Mouse (Mus musculus): ENCODE data around the gene Fam219b. TPM values are rescaled to one million over a fixed set of nuclear protein-coding genes. Genes with fewer than 3 reads are reported as not detected.

Fam219b gene
- total and polyA plus RNA-seq, 2 experiments from 2014 or later, result 25.1 to 26.8 TPM

DNA sequence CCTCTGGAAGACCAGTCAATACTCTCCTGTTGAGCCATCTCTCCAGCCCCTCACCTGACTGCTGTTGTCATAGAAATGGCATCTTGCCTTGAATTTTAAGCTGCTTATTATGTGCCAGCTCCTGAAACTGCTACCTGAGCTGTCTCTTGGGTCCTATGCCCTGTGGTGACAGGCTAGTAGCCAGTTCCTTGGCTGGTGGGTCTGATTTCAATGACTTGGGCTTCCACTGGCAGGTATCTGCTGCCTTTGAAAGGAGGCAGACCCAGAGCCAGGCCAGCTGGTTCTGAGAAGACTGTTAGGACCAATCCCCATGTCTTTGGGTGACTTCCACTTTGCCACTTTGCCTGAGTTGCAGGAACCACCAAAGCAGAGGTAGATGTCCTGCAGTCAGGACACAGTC, 37.1 kb downstream of the Fam219b start:
- H3K27ac ChIP-seq (ENCODE audit: low read depth, low read length), result no peak overlapping the region
- H3K36me3 ChIP-seq (ENCODE audit: insufficient read depth), result peaks cover 25% of the 10 kb centered on the region
- H3K9me3 ChIP-seq (ENCODE audit: low read length), result no peaks in the 10 kb centered on the region
- H3K4me2 ChIP-seq (ENCODE audit: low read depth), result no peak overlapping the region
- no peak overlapping the region for H3K4me3 ChIP-seq (ENCODE audit: low read depth, low read length)
- ATAC-seq (no peak), DNase-seq (no peak)
- H3K27me3 ChIP-seq (ENCODE audit: insufficient read depth, low read length), result no peaks in the 10 kb centered on the region
- H3K9ac ChIP-seq, result no peak overlapping the region
- no peak for TF ChIP-seq CTCF (IDR thresholded peaks at IDR 0.05; ENCODE audit: low read depth)
- no peaks in the 10 kb centered on the region for H3K4me1 ChIP-seq (ENCODE audit: insufficient read depth)

DNA sequence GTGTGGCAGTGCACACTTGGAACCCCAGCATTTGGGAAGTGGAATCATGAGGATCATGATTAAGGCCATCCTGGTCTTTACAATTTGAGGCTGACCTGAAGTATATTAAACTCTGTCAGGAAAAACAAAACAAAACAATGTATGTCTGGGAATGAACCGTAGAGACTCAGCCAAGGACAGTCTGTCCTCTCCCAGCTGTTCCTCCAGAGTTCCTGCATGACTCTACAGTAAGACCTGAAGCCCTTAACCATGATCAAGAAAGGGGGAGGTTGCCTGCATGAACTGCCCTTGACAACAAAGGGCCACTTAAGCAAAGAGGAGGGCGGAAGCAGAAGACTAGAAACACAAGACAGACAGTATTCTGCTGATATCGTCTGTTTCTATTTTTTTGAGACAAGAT, 38.2 kb downstream of the Fam219b start:
- WGBS, result 89% methylated on average over 3 of the region's 3 CpGs
- ATAC-seq, result no peak
- H3K4me3 ChIP-seq (ENCODE audit: low read depth, low read length), result no peak overlapping the region
- no peak overlapping the region for H3K27ac ChIP-seq (ENCODE audit: low read depth, low read length)
- H3K9ac ChIP-seq, result no peak overlapping the region
- no peak for TF ChIP-seq CTCF (IDR thresholded peaks at IDR 0.05; ENCODE audit: low read depth)
- no peaks in the 10 kb centered on the region for H3K27me3 ChIP-seq (ENCODE audit: insufficient read depth, low read length)
- no peaks in the 10 kb centered on the region for H3K4me1 ChIP-seq (ENCODE audit: insufficient read depth)
- no peaks in the 10 kb centered on the region for H3K9me3 ChIP-seq (ENCODE audit: low read length)
- H3K36me3 ChIP-seq (ENCODE audit: insufficient read depth), result peaks cover 33% of the 10 kb centered on the region
- H3K4me2 ChIP-seq (ENCODE audit: low read depth), result no peak overlapping the region
- DNase-seq, result no peak

DNA sequence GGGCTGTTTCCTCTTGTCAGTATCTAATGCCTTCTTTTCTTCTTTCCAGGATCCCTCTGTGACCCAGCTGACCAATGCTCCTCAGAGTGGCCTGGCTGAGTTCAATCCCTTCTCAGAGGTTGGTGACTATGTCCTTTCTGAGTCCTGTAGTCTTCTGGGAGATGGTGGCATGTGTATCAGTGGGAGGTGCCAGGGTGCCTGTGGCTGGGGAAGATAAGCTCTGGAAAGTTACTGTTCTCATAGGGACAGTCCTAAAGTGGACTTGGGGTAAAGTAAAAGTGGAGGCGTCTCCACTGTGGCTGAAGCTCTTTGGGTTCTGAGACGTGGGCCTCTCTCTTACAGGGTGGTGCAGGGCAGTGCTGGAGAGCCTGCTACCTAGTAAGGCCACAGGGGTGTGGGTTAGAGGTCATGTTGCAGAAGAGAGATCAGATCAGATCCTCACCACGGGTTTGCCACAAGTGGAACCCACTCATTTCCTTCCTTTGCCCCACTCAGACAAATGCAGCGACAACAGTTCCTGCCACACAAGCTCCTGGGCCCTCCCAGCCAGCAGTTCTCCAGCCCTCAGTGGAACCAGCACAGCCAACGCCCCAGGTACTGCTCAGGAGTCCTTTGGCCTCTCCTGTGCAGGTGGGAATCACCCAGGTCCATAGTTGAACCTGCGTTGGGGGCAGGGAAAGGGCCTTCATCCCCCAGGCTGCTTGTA, 40.0 kb downstream of the Fam219b start:
- Histone ChIP-seq H3K9ac (no peak overlapping the region), H3K27me3 (ENCODE audit: insufficient read depth, low read length) (no peaks in the 10 kb centered on the region), H3K9me3 (ENCODE audit: low read length) (no peaks in the 10 kb centered on the region), H3K4me1 (ENCODE audit: insufficient read depth) (no peaks in the 10 kb centered on the region), H3K27ac (ENCODE audit: low read depth, low read length) (no peak overlapping the region), H3K4me2 (ENCODE audit: low read depth) (no peak overlapping the region), H3K4me3 (ENCODE audit: low read depth, low read length) (no peak overlapping the region), H3K36me3 (ENCODE audit: insufficient read depth) (peaks cover 50% of the 10 kb centered on the region)
- no peak for TF ChIP-seq CTCF (IDR thresholded peaks at IDR 0.05; ENCODE audit: low read depth)
- no peak for ATAC-seq
- WGBS, result 86% methylated on average over 6 of the region's 6 CpGs
- no peak for DNase-seq

DNA sequence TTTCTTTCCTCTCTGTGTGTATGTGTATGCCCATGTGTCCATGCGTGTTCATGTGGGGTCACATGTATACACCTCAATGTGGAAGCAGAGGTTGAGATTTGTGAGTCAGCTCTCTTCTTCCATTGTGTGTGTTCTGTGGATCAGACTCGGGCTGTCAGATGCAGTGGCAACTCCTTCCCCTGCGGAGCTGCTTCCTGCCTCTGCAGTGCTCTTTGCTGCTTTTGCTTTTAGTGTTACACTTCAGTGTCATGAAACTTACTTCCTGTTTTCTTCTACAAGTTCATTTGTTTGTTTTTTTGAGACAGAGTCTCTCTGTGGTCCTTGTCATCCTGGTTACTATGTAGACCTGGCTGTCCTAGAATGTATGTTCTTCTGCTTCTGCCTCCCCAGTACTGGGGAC, 47.7 kb downstream of the Fam219b start:
- TF ChIP-seq CTCF (IDR thresholded peaks at IDR 0.05; ENCODE audit: low read depth), result no peak
- H3K27me3 ChIP-seq (ENCODE audit: insufficient read depth, low read length), result no peaks in the 10 kb centered on the region
- no peaks in the 10 kb centered on the region for H3K4me1 ChIP-seq (ENCODE audit: insufficient read depth)
- no peak overlapping the region for H3K4me3 ChIP-seq (ENCODE audit: low read depth, low read length)
- DNase-seq (no peak), ATAC-seq (no peak)
- no peak overlapping the region for H3K9ac ChIP-seq
- no peaks in the 10 kb centered on the region for H3K9me3 ChIP-seq (ENCODE audit: low read length)
- H3K4me2 ChIP-seq (ENCODE audit: low read depth), result no peak overlapping the region
- WGBS, result 87% methylated on average over 3 of the region's 3 CpGs
- H3K27ac ChIP-seq (ENCODE audit: low read depth, low read length), result no peak overlapping the region
- H3K36me3 ChIP-seq (ENCODE audit: insufficient read depth), result peaks cover 54% of the 10 kb centered on the region

DNA sequence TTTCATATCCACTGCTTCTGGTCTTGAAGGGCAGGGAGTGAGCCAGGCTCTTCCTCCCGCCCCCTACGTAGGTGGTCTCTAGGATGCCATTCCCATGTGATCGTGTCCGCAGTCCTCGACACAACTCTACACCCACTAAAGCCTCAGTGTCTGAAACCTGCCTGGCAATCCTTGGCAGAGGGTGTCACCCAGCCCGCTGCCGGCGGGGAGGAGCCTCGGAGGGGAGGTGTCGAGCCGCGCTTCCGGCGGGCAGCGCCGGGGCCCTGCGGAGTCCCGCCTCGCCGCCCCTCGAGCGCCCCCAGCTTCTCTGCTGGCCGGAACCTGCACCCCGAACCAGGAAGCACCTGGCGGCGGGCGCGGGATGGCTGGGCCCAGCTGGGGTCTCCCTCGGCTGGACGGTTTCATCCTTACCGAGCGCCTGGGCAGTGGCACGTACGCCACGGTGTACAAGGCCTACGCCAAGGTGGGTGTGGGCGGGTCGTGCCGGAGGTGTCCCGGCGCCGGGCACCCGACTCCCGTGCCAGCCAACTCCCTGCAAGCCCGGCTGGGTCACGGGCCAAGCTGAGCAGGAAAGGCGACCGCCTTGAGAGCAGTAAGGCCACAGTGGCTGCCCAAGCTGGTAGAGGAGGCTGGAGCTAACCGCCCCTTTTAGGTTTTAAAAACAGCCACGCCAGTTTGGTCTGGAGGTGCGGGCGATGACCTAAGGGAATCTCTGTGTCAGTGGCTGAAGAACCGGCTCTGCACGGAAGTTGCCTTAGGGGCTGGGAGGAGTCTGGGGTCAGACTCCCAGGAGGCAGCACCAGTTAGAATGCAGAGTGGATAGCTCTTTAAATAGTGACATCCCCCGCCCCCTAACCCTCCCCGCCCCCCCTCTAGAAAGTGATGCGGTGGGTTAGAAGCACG, 52.1 kb downstream of the Fam219b start, which contains the start of gene Ulk3:
Ulk3 (plus strand) TSS at position 229 of the 903 bp plus-strand sequence.
- peak within 1 kb of the TSS; percentile 93 for H3K4me2 ChIP-seq (ENCODE audit: low read depth)
- WGBS, result 3% methylated on average over 58 of the region's 58 CpGs
- DNase-seq, result peak; percentile 78
- no peaks in the 10 kb centered on the region for H3K27me3 ChIP-seq (ENCODE audit: insufficient read depth, low read length)
- no peaks in the 10 kb centered on the region for H3K4me1 ChIP-seq (ENCODE audit: insufficient read depth)
- no peaks in the 10 kb centered on the region for H3K9me3 ChIP-seq (ENCODE audit: low read length)
- ATAC-seq, result peak; percentile 82
- H3K36me3 ChIP-seq (ENCODE audit: insufficient read depth), result peaks cover 42% of the 10 kb centered on the region
- peak within 1 kb of the TSS; percentile 82 for H3K9ac ChIP-seq
- H3K27ac ChIP-seq (ENCODE audit: low read depth, low read length), result peak within 1 kb of the TSS; percentile 76
- H3K4me3 ChIP-seq (ENCODE audit: low read depth, low read length), result peak within 1 kb of the TSS; percentile 71
- peak; percentile 60 for TF ChIP-seq CTCF (IDR thresholded peaks at IDR 0.05; ENCODE audit: low read depth)

DNA sequence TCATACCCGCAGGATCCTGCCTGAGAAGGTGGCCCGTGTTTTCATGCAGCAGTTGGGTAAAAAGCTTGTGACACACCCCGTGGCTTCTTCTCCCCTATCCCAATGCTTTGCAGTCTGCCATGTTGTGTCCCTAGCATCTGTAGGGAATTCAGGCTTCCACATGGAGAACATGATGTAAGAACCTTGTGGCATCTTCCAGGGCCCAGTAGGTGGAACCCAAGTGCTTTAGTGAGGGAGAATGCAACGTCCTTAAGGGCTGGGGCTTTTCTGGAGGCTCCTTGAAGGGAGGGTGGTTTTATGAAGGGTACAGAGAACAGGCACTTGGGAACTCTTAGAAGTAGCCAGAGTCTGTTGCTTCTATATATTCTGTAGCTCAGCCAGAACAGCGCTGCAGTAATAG, 53.4 kb downstream of the Fam219b start:
- ATAC-seq, result peak; percentile 12; the same call in 1 of the 2 replicates
- DNase-seq, result peak; percentile 40
- WGBS, result 34% methylated on average over 5 of the region's 5 CpGs
- Histone ChIP-seq H3K4me1 (ENCODE audit: insufficient read depth) (no peaks in the 10 kb centered on the region), H3K27me3 (ENCODE audit: insufficient read depth, low read length) (no peaks in the 10 kb centered on the region), H3K9ac (no peak overlapping the region), H3K9me3 (ENCODE audit: low read length) (no peaks in the 10 kb centered on the region), H3K27ac (ENCODE audit: low read depth, low read length) (no peak overlapping the region), H3K4me3 (ENCODE audit: low read depth, low read length) (no peak overlapping the region), H3K36me3 (ENCODE audit: insufficient read depth) (peaks cover 53% of the 10 kb centered on the region), H3K4me2 (ENCODE audit: low read depth) (peak overlapping the region; percentile 93)
- peak; percentile 60 for TF ChIP-seq CTCF (IDR thresholded peaks at IDR 0.05; ENCODE audit: low read depth)

Other genes with a start within 250 kb of the Fam219b start
- gene Ppcdc, start 97.4 kb upstream of the Fam219b start, total RNA-seq (2014; rRNA removed), result 16.2 and 20.5 TPM in 2 replicates
- gene Ppcdc, start 97.4 kb upstream of the Fam219b start, polyA plus RNA-seq (2015; fragmentation: Nextera tagmentation; extraction: Ambion mirVana), result 14.9 and 18.3 TPM in 2 replicates
- gene Scamp5, start 69.5 kb upstream of the Fam219b start, total RNA-seq (2014; rRNA removed), result 252 and 282 TPM in 2 replicates
- gene Scamp5, start 69.5 kb upstream of the Fam219b start, polyA plus RNA-seq (2015; fragmentation: Nextera tagmentation; extraction: Ambion mirVana), result 167 and 175 TPM in 2 replicates
- 24.7 and 30.2 TPM in 2 replicates for gene Rpp25, start 33.5 kb upstream of the Fam219b start, total RNA-seq (2014; rRNA removed)
- 40.9 and 46.5 TPM in 2 replicates for gene Rpp25, start 33.5 kb upstream of the Fam219b start, polyA plus RNA-seq (2015; fragmentation: Nextera tagmentation; extraction: Ambion mirVana)
- 236 and 279 TPM in 2 replicates for gene Cox5a, start 16.3 kb upstream of the Fam219b start, total RNA-seq (2014; rRNA removed)
- 1,027 and 1,112 TPM in 2 replicates for gene Cox5a, start 16.3 kb upstream of the Fam219b start, polyA plus RNA-seq (2015; fragmentation: Nextera tagmentation; extraction: Ambion mirVana)
- gene Mpi, start 15.2 kb downstream of the Fam219b start, total RNA-seq (2014; rRNA removed), result 46.1 and 47.8 TPM in 2 replicates
- 37.9 and 49.3 TPM in 2 replicates for gene Mpi, start 15.2 kb downstream of the Fam219b start, polyA plus RNA-seq (2015; fragmentation: Nextera tagmentation; extraction: Ambion mirVana)
- 29.3 and 36.3 TPM in 2 replicates for gene Scamp2, start 23.4 kb downstream of the Fam219b start, total RNA-seq (2014; rRNA removed)
- 37.3 and 42.8 TPM in 2 replicates for gene Scamp2, start 23.4 kb downstream of the Fam219b start, polyA plus RNA-seq (2015; fragmentation: Nextera tagmentation; extraction: Ambion mirVana)
- 24.6 and 31.4 TPM in 2 replicates for gene Ulk3, start 51.9 kb downstream of the Fam219b start, total RNA-seq (2014; rRNA removed)
- gene Ulk3, start 51.9 kb downstream of the Fam219b start, polyA plus RNA-seq (2015; fragmentation: Nextera tagmentation; extraction: Ambion mirVana), result 6.0 and 15.6 TPM in 2 replicates
- 0.67 and 1.8 TPM in 2 replicates for gene Cplx3, start 68.8 kb downstream of the Fam219b start, total RNA-seq (2014; rRNA removed)
- 1.2 and 2.6 TPM in 2 replicates for gene Cplx3, start 68.8 kb downstream of the Fam219b start, polyA plus RNA-seq (2015; fragmentation: Nextera tagmentation; extraction: Ambion mirVana)
- not detected in 2 replicates for gene Lman1l, start 83.2 kb downstream of the Fam219b start, total RNA-seq (2014; rRNA removed)
- gene Lman1l, start 83.2 kb downstream of the Fam219b start, polyA plus RNA-seq (2015; fragmentation: Nextera tagmentation; extraction: Ambion mirVana), result not detected in 2 replicates
- gene Csk, start 116.1 kb downstream of the Fam219b start, total RNA-seq (2014; rRNA removed), result 105 and 135 TPM in 2 replicates
- gene Csk, start 116.1 kb downstream of the Fam219b start, polyA plus RNA-seq (2015; fragmentation: Nextera tagmentation; extraction: Ambion mirVana), result 37.0 and 46.3 TPM in 2 replicates
- gene Cyp1a2, start 146.2 kb downstream of the Fam219b start, total RNA-seq (2014; rRNA removed), result not detected in 2 replicates
- not detected in 2 replicates for gene Cyp1a2, start 146.2 kb downstream of the Fam219b start, polyA plus RNA-seq (2015; fragmentation: Nextera tagmentation; extraction: Ambion mirVana)
- gene Cyp1a1, start 150.4 kb downstream of the Fam219b start, total RNA-seq (2014; rRNA removed), result 0.38 and 0.67 TPM in 2 replicates
- gene Cyp1a1, start 150.4 kb downstream of the Fam219b start, polyA plus RNA-seq (2015; fragmentation: Nextera tagmentation; extraction: Ambion mirVana), result 0.30 and 0.42 TPM in 2 replicates
- gene Edc3, start 171.0 kb downstream of the Fam219b start, total RNA-seq (2014; rRNA removed), result 7.2 and 10.2 TPM in 2 replicates
- 23.5 and 27.8 TPM in 2 replicates for gene Edc3, start 171.0 kb downstream of the Fam219b start, polyA plus RNA-seq (2015; fragmentation: Nextera tagmentation; extraction: Ambion mirVana)
- 79.7 and 105 TPM in 2 replicates for gene Clk3, start 228.3 kb downstream of the Fam219b start, total RNA-seq (2014; rRNA removed)
- 55.4 and 61.7 TPM in 2 replicates for gene Clk3, start 228.3 kb downstream of the Fam219b start, polyA plus RNA-seq (2015; fragmentation: Nextera tagmentation; extraction: Ambion mirVana)

All from forebrain, postnatal 0 days (tissue).